Mouse (Mus musculus): Measurements from ENCODE around the gene Col18a1. TPM values are rescaled to one million over a fixed set of nuclear protein-coding genes. Genes with fewer than 3 reads are reported as not detected.

Col18a1 gene
- polyA plus RNA-seq, 1 experiment from 2014 or later = 104 TPM

- 46% methylated on average over 1 of the region's 1 CpGs for WGBS (ENCODE audit: insufficient replicate concordance)
- H3K9me3 ChIP-seq (replicated peaks; ENCODE audit: control insufficient read depth, low read length) = no peaks in the 10 kb centered on the region
- H3K36me3 ChIP-seq (ENCODE audit: control insufficient read depth, insufficient read depth) = no peaks in the 10 kb centered on the region
- H3K27me3 ChIP-seq (ENCODE audit: control insufficient read depth, insufficient read depth, low read depth, low read length) = no peaks in the 10 kb centered on the region
- H3K27ac ChIP-seq (ENCODE audit: low read length) = no peak overlapping the region
- H3K9ac ChIP-seq (ENCODE audit: low read depth, low read length) = no peak overlapping the region
- no peaks in the 10 kb centered on the region for H3K4me1 ChIP-seq (ENCODE audit: control insufficient read depth, low read depth, low read length)
- H3K4me3 ChIP-seq (ENCODE audit: low read depth, low read length) = no peak overlapping the region
- no peak overlapping the region for H3K4me2 ChIP-seq (ENCODE audit: low read depth, low read length)
- no peak for ATAC-seq (ENCODE audit: low read depth)
Observed at GRCm38 (mm10) chr10:77084568-77084967, 81.8 kb downstream of the Col18a1 start.

DNA sequence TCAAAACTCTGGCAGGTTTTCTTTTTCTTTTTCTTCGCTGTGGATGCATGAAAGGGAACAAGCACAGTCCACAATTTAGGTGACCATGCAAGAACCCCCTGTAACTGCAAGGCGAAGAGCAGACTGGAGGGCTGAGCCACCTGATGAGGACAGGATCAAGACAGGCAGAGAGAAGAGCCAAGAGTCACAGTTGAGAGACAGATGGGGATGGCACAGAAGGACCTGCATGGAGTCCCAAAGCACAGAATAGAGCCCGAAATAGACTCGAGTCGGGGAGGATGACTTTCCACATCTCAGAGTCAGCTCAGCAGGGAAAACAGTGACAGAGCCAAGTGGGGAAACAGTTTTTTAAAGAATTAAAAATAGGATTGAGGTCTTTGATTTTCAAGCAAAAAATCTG lies 83.4 kb downstream of the Col18a1 start:
- Histone ChIP-seq H3K9me3 (replicated peaks; ENCODE audit: control insufficient read depth, low read length) (no peaks in the 10 kb centered on the region), H3K4me1 (ENCODE audit: control insufficient read depth, low read depth, low read length) (no peaks in the 10 kb centered on the region), H3K9ac (ENCODE audit: low read depth, low read length) (no peak overlapping the region), H3K27ac (ENCODE audit: low read length) (no peak overlapping the region), H3K4me2 (ENCODE audit: low read depth, low read length) (no peak overlapping the region), H3K27me3 (ENCODE audit: control insufficient read depth, insufficient read depth, low read depth, low read length) (no peaks in the 10 kb centered on the region), H3K4me3 (ENCODE audit: low read depth, low read length) (no peak overlapping the region), H3K36me3 (ENCODE audit: control insufficient read depth, insufficient read depth) (no peaks in the 10 kb centered on the region)
- ATAC-seq (ENCODE audit: low read depth) = no peak
- 57% methylated on average over 5 of the region's 5 CpGs for WGBS (ENCODE audit: insufficient replicate concordance)

GRCm38 (mm10) chr10:77082453-77082852 lies 83.9 kb downstream of the Col18a1 start:
- 17% methylated on average over 3 of the region's 3 CpGs for WGBS (ENCODE audit: insufficient replicate concordance)
- H3K4me2 ChIP-seq (ENCODE audit: low read depth, low read length) = no peak overlapping the region
- H3K4me1 ChIP-seq (ENCODE audit: control insufficient read depth, low read depth, low read length) = no peaks in the 10 kb centered on the region
- H3K9me3 ChIP-seq (replicated peaks; ENCODE audit: control insufficient read depth, low read length) = no peaks in the 10 kb centered on the region
- no peak overlapping the region for H3K9ac ChIP-seq (ENCODE audit: low read depth, low read length)
- H3K27me3 ChIP-seq (ENCODE audit: control insufficient read depth, insufficient read depth, low read depth, low read length) = no peaks in the 10 kb centered on the region
- H3K27ac ChIP-seq (ENCODE audit: low read length) = no peak overlapping the region
- no peak overlapping the region for H3K4me3 ChIP-seq (ENCODE audit: low read depth, low read length)
- no peaks in the 10 kb centered on the region for H3K36me3 ChIP-seq (ENCODE audit: control insufficient read depth, insufficient read depth)
- peak; percentile 32; the same call in 1 of the 2 replicates for ATAC-seq (ENCODE audit: low read depth)

DNA sequence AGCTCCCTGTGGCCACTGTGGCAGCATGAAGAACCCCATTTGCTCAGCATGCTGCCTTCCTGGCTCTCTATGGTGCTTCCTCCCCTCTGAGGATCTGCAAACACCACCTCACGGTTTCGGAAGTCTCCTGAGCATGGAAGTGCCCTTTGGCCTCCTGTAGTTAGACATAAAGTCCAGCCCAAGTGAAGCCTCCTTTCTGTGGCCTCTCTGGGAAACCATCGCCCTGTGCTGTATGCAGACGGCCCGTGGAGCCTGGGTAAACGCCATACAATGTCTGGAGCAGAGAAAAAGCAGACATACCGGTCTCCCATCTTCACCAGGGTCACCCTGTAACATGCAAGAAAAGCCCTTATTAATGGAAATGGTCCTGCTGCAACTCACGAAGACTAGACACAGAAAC lies 87.4 kb downstream of the Col18a1 start:
- no peak for ATAC-seq (ENCODE audit: low read depth)
- Histone ChIP-seq H3K4me3 (ENCODE audit: low read depth, low read length) (no peak overlapping the region), H3K27me3 (ENCODE audit: control insufficient read depth, insufficient read depth, low read depth, low read length) (no peaks in the 10 kb centered on the region), H3K4me2 (ENCODE audit: low read depth, low read length) (no peak overlapping the region), H3K4me1 (ENCODE audit: control insufficient read depth, low read depth, low read length) (no peaks in the 10 kb centered on the region), H3K9ac (ENCODE audit: low read depth, low read length) (no peak overlapping the region), H3K27ac (ENCODE audit: low read length) (no peak overlapping the region), H3K9me3 (replicated peaks; ENCODE audit: control insufficient read depth, low read length) (no peaks in the 10 kb centered on the region), H3K36me3 (ENCODE audit: control insufficient read depth, insufficient read depth) (no peaks in the 10 kb centered on the region)
- WGBS (ENCODE audit: insufficient replicate concordance) = 63% methylated on average over 8 of the region's 8 CpGs

- no peak for ATAC-seq (ENCODE audit: low read depth)
- Histone ChIP-seq H3K4me3 (ENCODE audit: low read depth, low read length) (no peak overlapping the region), H3K27ac (ENCODE audit: low read length) (no peak overlapping the region), H3K9me3 (replicated peaks; ENCODE audit: control insufficient read depth, low read length) (no peaks in the 10 kb centered on the region), H3K9ac (ENCODE audit: low read depth, low read length) (no peak overlapping the region), H3K27me3 (ENCODE audit: control insufficient read depth, insufficient read depth, low read depth, low read length) (no peaks in the 10 kb centered on the region), H3K4me1 (ENCODE audit: control insufficient read depth, low read depth, low read length) (no peaks in the 10 kb centered on the region), H3K4me2 (ENCODE audit: low read depth, low read length) (no peak overlapping the region), H3K36me3 (ENCODE audit: control insufficient read depth, insufficient read depth) (no peaks in the 10 kb centered on the region)
- 78% methylated on average over 4 of the region's 4 CpGs for WGBS (ENCODE audit: insufficient replicate concordance)
Observed at GRCm38 (mm10) chr10:77078456-77078855, 87.9 kb downstream of the Col18a1 start.

- H3K4me2 ChIP-seq (ENCODE audit: low read depth, low read length) = no peak overlapping the region
- no peaks in the 10 kb centered on the region for H3K9me3 ChIP-seq (replicated peaks; ENCODE audit: control insufficient read depth, low read length)
- WGBS (ENCODE audit: insufficient replicate concordance) = 53% methylated on average over 4 of the region's 4 CpGs
- no peak overlapping the region for H3K9ac ChIP-seq (ENCODE audit: low read depth, low read length)
- H3K4me3 ChIP-seq (ENCODE audit: low read depth, low read length) = no peak overlapping the region
- ATAC-seq (ENCODE audit: low read depth) = no peak
- H3K27ac ChIP-seq (ENCODE audit: low read length) = no peak overlapping the region
- no peaks in the 10 kb centered on the region for H3K27me3 ChIP-seq (ENCODE audit: control insufficient read depth, insufficient read depth, low read depth, low read length)
- H3K4me1 ChIP-seq (ENCODE audit: control insufficient read depth, low read depth, low read length) = no peaks in the 10 kb centered on the region; the same call in 1 of the 2 replicates
- H3K36me3 ChIP-seq (ENCODE audit: control insufficient read depth, insufficient read depth) = no peaks in the 10 kb centered on the region
Observed at GRCm38 (mm10) chr10:77074276-77074974, 91.9 kb downstream of the Col18a1 start.

DNA sequence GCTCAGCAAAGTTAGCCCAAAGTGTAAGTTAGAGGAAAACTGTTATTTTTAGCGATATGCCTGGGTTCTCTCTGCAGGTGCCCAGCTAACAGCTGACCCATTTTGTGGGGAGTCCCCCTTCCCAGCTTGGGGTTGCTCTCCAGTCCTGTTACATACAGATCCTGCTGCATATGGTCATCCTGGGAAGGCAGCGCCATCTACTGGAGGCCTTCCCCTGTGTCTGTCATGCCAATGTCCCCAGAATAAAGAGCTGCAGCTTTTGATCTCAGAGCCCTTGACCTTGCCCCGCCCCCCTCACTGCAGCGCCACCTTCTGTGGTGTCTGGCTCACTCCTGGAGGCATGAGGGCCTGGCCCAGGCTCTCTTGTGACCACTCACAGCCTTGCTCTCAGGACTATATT lies 96.3 kb downstream of the Col18a1 start:
- Histone ChIP-seq H3K27me3 (ENCODE audit: control insufficient read depth, insufficient read depth, low read depth, low read length) (no peaks in the 10 kb centered on the region), H3K9me3 (replicated peaks; ENCODE audit: control insufficient read depth, low read length) (no peaks in the 10 kb centered on the region), H3K4me3 (ENCODE audit: low read depth, low read length) (no peak overlapping the region), H3K4me2 (ENCODE audit: low read depth, low read length) (no peak overlapping the region), H3K36me3 (ENCODE audit: control insufficient read depth, insufficient read depth) (no peaks in the 10 kb centered on the region), H3K9ac (ENCODE audit: low read depth, low read length) (no peak overlapping the region), H3K27ac (ENCODE audit: low read length) (no peak overlapping the region), H3K4me1 (ENCODE audit: control insufficient read depth, low read depth, low read length) (peaks cover 6% of the 10 kb centered on the region; the same call in 1 of the 2 replicates)
- 26% methylated on average over 4 of the region's 4 CpGs for WGBS (ENCODE audit: insufficient replicate concordance)
- peak; percentile 25; the same call in 1 of the 2 replicates for ATAC-seq (ENCODE audit: low read depth)

DNA sequence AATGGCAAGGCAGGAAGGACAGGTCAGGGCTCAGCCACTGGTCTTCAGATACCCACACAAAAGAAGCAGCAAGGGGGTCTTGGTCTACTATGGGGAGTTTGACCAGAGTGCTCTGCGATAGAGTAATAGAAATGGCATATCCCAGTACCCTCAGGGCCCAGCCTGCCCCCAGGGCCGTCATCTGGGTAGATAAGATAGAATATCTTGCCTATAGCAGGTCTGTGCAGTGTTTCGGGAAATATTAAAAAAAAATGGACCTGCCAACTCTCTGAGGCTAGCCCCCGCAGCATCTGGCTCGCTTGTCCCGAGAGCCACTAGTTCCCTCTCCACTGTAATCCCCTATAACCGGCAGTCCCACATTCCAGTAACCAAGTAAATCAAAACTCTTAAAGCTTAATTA lies 97.9 kb downstream of the Col18a1 start:
- H3K4me2 ChIP-seq (ENCODE audit: low read depth, low read length) = peak overlapping the region; percentile 35; the same call in 1 of the 2 replicates
- no peaks in the 10 kb centered on the region; the same call in 1 of the 2 replicates for H3K36me3 ChIP-seq (ENCODE audit: control insufficient read depth, insufficient read depth)
- 32% methylated on average over 7 of the region's 7 CpGs for WGBS (ENCODE audit: insufficient replicate concordance)
- peak; percentile 72 for ATAC-seq (ENCODE audit: low read depth)
- no peaks in the 10 kb centered on the region for H3K27me3 ChIP-seq (ENCODE audit: control insufficient read depth, insufficient read depth, low read depth, low read length)
- no peak overlapping the region for H3K9ac ChIP-seq (ENCODE audit: low read depth, low read length)
- peaks cover 6% of the 10 kb centered on the region; the same call in 1 of the 2 replicates for H3K4me1 ChIP-seq (ENCODE audit: control insufficient read depth, low read depth, low read length)
- H3K27ac ChIP-seq (ENCODE audit: low read length) = no peak overlapping the region
- no peak overlapping the region for H3K4me3 ChIP-seq (ENCODE audit: low read depth, low read length)
- no peaks in the 10 kb centered on the region for H3K9me3 ChIP-seq (replicated peaks; ENCODE audit: control insufficient read depth, low read length)

- no peak overlapping the region for H3K27ac ChIP-seq (ENCODE audit: low read length)
- H3K4me1 ChIP-seq (ENCODE audit: control insufficient read depth, low read depth, low read length) = peaks cover 6% of the 10 kb centered on the region; the same call in 1 of the 2 replicates
- no peak overlapping the region for H3K9ac ChIP-seq (ENCODE audit: low read depth, low read length)
- ATAC-seq (ENCODE audit: low read depth) = no peak
- no peaks in the 10 kb centered on the region for H3K27me3 ChIP-seq (ENCODE audit: control insufficient read depth, insufficient read depth, low read depth, low read length)
- H3K36me3 ChIP-seq (ENCODE audit: control insufficient read depth, insufficient read depth) = no peaks in the 10 kb centered on the region; the same call in 1 of the 2 replicates
- no peaks in the 10 kb centered on the region for H3K9me3 ChIP-seq (replicated peaks; ENCODE audit: control insufficient read depth, low read length)
- H3K4me3 ChIP-seq (ENCODE audit: low read depth, low read length) = no peak overlapping the region
- no peak overlapping the region for H3K4me2 ChIP-seq (ENCODE audit: low read depth, low read length)
Observed at GRCm38 (mm10) chr10:77064659-77065058, 101.7 kb downstream of the Col18a1 start.
